Mouse (Mus musculus) midbrain, embryonic 14.5 days (tissue): ENCODE data around the gene Sspn. TPM values are rescaled to one million over a fixed set of nuclear protein-coding genes. Genes with fewer than 3 reads are reported as not detected.

Experiments
- ATAC-seq: fragments of 200-750 bp; cut with Nextera tagmentation; 2 replicates; pipeline ENCODE4 v1.8.0; 2017; ENCODE audit warnings: moderate number of reproducible peaks, moderate library complexity; ENCODE audit not compliant: low FRiP score, low TSS enrichment
- DNase-seq: peaks from one replicate; pipeline ENCODE4 v3.0.0-alpha.2; 2015
- H3K27ac ChIP-seq: fragments of 300-500 bp; sonication (generic); replicated peaks from 2 replicates; pipeline ENCODE4 v1.5.1; 2014; ENCODE audit warnings: mild to moderate bottlenecking, low read depth, low read length, moderate library complexity
- H3K27me3 ChIP-seq: fragments of 300-500 bp; sonication (generic); 2 replicates; pipeline ENCODE4 v1.6.1; 2014; ENCODE audit warnings: low read length, control low read depth, mixed read lengths; ENCODE audit not compliant: control insufficient read depth, insufficient read depth
- H3K36me3 ChIP-seq: fragments of 300-500 bp; sonication (generic); 2 replicates; pipeline ENCODE4 v1.6.1; 2014; ENCODE audit warnings: low read length, control low read depth; ENCODE audit not compliant: control insufficient read depth, insufficient read depth
- H3K4me1 ChIP-seq: fragments of 300-500 bp; sonication (generic); 2 replicates; pipeline ENCODE4 v1.6.1; 2014; ENCODE audit warnings: mild to moderate bottlenecking, antibody characterized with exemption, low read length, control low read depth; ENCODE audit not compliant: control insufficient read depth, insufficient read depth
- H3K4me2 ChIP-seq: fragments of 300-500 bp; sonication (generic); 2 replicates; pipeline ENCODE4 v1.6.1; 2014; ENCODE audit warnings: mild to moderate bottlenecking, low read length, moderate library complexity
- H3K4me3 ChIP-seq: fragments of 300-500 bp; sonication (generic); replicated peaks from 2 replicates; pipeline ENCODE4 v1.5.1; 2014; ENCODE audit warnings: low read depth, low read length
- H3K9ac ChIP-seq: fragments of 300-500 bp; sonication (generic); replicated peaks from 2 replicates; pipeline ENCODE4 v1.6.1; 2014; ENCODE audit warnings: mild to moderate bottlenecking, low read length, moderate library complexity
- H3K9me3 ChIP-seq: fragments of 300-500 bp; sonication (generic); 2 replicates; pipeline ENCODE4 v1.6.1; 2016; ENCODE audit warnings: low read length, control low read depth, mixed read lengths; ENCODE audit not compliant: control insufficient read depth
- WGBS: fragments of 180-500 bp; shearing (Covaris S2); extraction: QIAGEN DNeasy Blood & Tissue Kit; methylation state at CpG from one replicate; pipeline ENCODE4 v1.1.7; 2014; 5-methylcytosine and 5-hydroxymethylcytosine counted together
- polyA plus RNA-seq: library from polyadenylated mRNA; unstranded; fragments of >200 nt; fragmentation: Nextera tagmentation; extraction: Ambion mirVana; gene quantifications from 2 replicates; pipeline ENCODE4 v1.2.1, GENCODE M21; 2014

Gene Sspn
- polyA plus RNA-seq, 1 experiment from 2014 or later: 2.9 TPM

- Histone ChIP-seq H3K4me2 (no peak overlapping the region), H3K9ac (no peak overlapping the region), H3K4me1 (peaks cover 6% of the 10 kb centered on the region; the same call in 1 of the 2 replicates), H3K36me3 (no peaks in the 10 kb centered on the region), H3K27me3 (no peaks in the 10 kb centered on the region), H3K4me3 (no peak overlapping the region), H3K27ac (0 out of 2 replicates have a peak overlapping the region, but pooled peaks have one; percentile 32), H3K9me3 (no peaks in the 10 kb centered on the region)
- DNase-seq (peak; percentile 56), ATAC-seq (peak; percentile 20; the same call in 1 of the 2 replicates)
- 25% methylated on average over 13 of the region's 13 CpGs for WGBS
Measured at GRCm38 (mm10) chr6:145998314-145999007, 67.0 kb downstream of the Sspn start.

DNA sequence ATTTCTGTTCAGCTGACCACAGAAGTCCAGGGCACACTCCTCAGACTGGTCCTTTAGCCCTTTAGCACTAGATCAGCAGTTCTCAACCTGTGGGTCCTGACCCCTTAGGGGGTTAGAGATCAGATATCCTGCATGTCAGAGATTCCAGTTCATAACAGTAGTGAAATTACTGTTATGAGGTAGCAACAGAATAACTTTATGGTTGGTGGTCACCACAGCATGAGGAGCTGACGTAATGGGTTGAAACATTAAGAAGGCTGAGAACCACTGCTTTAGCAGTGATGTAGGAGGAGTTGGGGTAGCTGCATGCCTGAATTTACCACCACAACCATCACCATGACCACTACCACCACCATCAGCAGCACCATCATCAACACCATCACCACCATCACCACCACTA lies 69.3 kb downstream of the Sspn start:
- Histone ChIP-seq H3K27ac (no peak overlapping the region), H3K9ac (no peak overlapping the region), H3K9me3 (no peaks in the 10 kb centered on the region), H3K36me3 (no peaks in the 10 kb centered on the region), H3K4me2 (no peak overlapping the region), H3K4me1 (peaks cover 6% of the 10 kb centered on the region; the same call in 1 of the 2 replicates), H3K4me3 (no peak overlapping the region), H3K27me3 (no peaks in the 10 kb centered on the region)
- 100% methylated on average over 1 of the region's 1 CpGs for WGBS
- DNase-seq (no peak), ATAC-seq (no peak)

GRCm38 (mm10) chr6:146001396-146002191 lies 70.2 kb downstream of the Sspn start:
- no peaks in the 10 kb centered on the region for H3K36me3 ChIP-seq
- H3K4me1 ChIP-seq: peaks cover 6% of the 10 kb centered on the region; the same call in 1 of the 2 replicates
- no peak overlapping the region for H3K9ac ChIP-seq
- H3K9me3 ChIP-seq: no peaks in the 10 kb centered on the region
- no peak for ATAC-seq
- no peak for DNase-seq
- H3K27ac ChIP-seq: no peak overlapping the region
- H3K4me3 ChIP-seq: no peak overlapping the region
- 91% methylated on average over 22 of the region's 22 CpGs for WGBS
- H3K4me2 ChIP-seq: no peak overlapping the region
- H3K27me3 ChIP-seq: no peaks in the 10 kb centered on the region

GRCm38 (mm10) chr6:146004174-146004601 lies 72.7 kb downstream of the Sspn start:
- Histone ChIP-seq H3K27me3 (no peaks in the 10 kb centered on the region), H3K4me3 (no peak overlapping the region), H3K9ac (no peak overlapping the region), H3K4me1 (peaks cover 8% of the 10 kb centered on the region), H3K36me3 (no peaks in the 10 kb centered on the region), H3K4me2 (no peak overlapping the region), H3K27ac (no peak overlapping the region), H3K9me3 (no peaks in the 10 kb centered on the region)
- no peak for ATAC-seq
- no peak for DNase-seq
- 86% methylated on average over 3 of the region's 3 CpGs for WGBS

GRCm38 (mm10) chr6:146005129-146005886 lies 73.9 kb downstream of the Sspn start:
- WGBS: 86% methylated on average over 11 of the region's 11 CpGs
- no peaks in the 10 kb centered on the region for H3K9me3 ChIP-seq
- no peak for DNase-seq
- H3K27ac ChIP-seq: no peak overlapping the region
- no peak overlapping the region for H3K4me3 ChIP-seq
- H3K36me3 ChIP-seq: no peaks in the 10 kb centered on the region
- H3K9ac ChIP-seq: no peak overlapping the region
- no peak for ATAC-seq
- H3K4me2 ChIP-seq: no peak overlapping the region
- H3K27me3 ChIP-seq: no peaks in the 10 kb centered on the region
- H3K4me1 ChIP-seq: peaks cover 13% of the 10 kb centered on the region

DNA sequence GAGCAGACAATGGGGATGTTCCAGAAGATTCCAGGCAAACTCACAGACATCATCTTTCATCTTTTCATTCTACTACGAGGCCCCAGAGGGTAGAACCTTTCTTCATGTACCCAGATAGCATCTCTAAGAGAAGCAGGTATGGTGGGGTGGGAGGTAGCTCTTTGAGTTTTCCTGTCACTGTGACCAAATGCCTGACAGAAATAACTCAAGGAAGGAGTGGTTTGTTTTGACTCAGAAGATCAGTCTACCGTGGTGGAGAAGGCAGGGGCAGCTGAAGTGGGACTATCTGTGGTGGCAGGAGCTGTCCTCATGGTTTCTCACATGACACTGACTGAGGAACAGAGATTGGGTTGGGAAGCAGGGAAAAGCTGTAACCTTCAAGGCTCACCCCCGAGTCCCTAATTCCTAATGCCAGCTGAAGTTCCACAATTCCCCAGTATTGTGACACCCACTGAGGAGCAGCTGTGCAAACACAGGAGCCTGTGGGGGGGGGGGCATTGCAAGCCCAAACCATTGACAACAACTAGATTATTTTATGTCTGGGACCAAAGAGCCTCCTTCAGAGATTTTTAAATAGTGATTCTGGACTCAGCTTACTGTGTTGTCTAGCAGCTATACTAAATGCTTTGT lies 74.6 kb downstream of the Sspn start:
- no peak overlapping the region for H3K9ac ChIP-seq
- WGBS: 58% methylated on average over 3 of the region's 3 CpGs
- no peaks in the 10 kb centered on the region for H3K27me3 ChIP-seq
- H3K9me3 ChIP-seq: no peaks in the 10 kb centered on the region
- DNase-seq: no peak
- H3K4me3 ChIP-seq: no peak overlapping the region
- H3K4me2 ChIP-seq: no peak overlapping the region
- ATAC-seq: no peak
- peaks cover 15% of the 10 kb centered on the region for H3K4me1 ChIP-seq
- H3K36me3 ChIP-seq: no peaks in the 10 kb centered on the region
- H3K27ac ChIP-seq: no peak overlapping the region

- Histone ChIP-seq H3K4me2 (no peak overlapping the region), H3K27ac (no peak overlapping the region), H3K4me3 (no peak overlapping the region), H3K4me1 (peaks cover 15% of the 10 kb centered on the region), H3K9ac (no peak overlapping the region), H3K9me3 (no peaks in the 10 kb centered on the region), H3K36me3 (no peaks in the 10 kb centered on the region), H3K27me3 (no peaks in the 10 kb centered on the region)
- no peak for DNase-seq
- ATAC-seq: no peak
- WGBS: 65% methylated on average over 3 of the region's 3 CpGs
Measured at GRCm38 (mm10) chr6:146006753-146007152, 75.3 kb downstream of the Sspn start.

DNA sequence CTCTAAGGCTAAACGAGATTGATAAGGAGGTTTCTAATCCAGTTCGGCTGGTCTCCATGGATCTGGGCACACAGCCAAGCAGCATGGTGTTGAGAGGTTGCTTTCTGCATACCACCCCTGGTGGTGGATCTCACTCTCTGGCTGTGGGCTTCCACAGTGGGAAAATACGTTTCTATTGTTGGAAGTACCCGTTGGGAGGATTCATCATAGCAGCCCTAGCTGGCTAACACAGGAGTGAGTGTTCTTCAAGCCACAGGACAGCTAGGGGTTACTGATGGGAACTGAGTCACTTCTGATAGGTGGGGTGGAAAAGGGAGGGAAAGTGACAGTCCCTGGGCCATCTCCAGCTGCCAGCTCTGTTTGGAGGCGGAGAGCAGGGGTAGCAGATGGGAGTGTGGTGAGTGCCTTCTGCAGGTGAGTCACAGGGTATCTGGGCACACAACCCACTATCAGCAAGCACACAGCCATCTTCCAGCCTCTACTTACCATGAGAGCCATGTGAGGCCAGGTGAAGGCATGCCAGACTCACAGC lies 77.1 kb downstream of the Sspn start:
- no peaks in the 10 kb centered on the region for H3K36me3 ChIP-seq
- ATAC-seq: no peak
- no peak overlapping the region for H3K4me2 ChIP-seq
- DNase-seq: peak; percentile 76
- 44% methylated on average over 5 of the region's 5 CpGs for WGBS
- H3K4me3 ChIP-seq: no peak overlapping the region
- no peaks in the 10 kb centered on the region for H3K27me3 ChIP-seq
- H3K27ac ChIP-seq: no peak overlapping the region
- H3K4me1 ChIP-seq: peaks cover 15% of the 10 kb centered on the region
- no peaks in the 10 kb centered on the region for H3K9me3 ChIP-seq
- H3K9ac ChIP-seq: no peak overlapping the region
